Mouse (Mus musculus): ENCODE measurements around the gene Hsf5. TPM values are rescaled to one million over a fixed set of nuclear protein-coding genes. Genes with fewer than 3 reads are reported as not detected.

Hsf5 gene
- polyA plus RNA-seq, 1 experiment from 2014 or later, result 0.27 TPM

DNA sequence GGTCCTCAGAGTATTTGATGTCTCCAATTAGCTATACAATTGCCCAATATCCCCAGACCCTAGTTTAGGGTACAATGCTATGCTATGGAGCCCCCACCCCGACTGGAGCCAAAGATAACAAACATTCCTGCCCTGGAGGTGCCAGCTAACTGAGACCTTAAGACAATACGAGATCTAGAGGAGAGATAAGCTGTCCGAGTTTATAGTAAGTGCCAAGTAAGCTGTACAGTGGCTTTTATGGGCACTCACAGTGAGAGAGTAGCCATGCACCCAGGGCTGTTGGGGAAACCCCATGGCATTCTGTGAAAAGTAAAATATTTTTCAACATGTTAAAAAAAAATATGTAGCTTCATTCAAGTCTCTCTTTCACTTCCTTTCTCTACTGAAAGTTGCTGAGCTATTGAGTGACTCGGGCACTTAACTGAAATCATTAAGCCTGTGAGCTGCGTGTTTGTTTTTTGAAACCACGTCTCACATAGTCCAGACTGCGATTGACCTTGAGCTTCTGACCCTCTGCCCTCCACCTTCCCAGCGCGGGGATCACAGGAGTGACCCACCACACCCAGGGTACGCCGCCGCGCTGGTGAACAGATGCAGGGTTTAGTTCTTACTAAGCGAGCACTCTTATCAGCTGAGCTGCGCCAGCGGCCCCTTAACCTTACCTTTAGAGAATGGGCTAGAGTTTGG, 73.2 kb downstream of the Hsf5 start:
- H3K27ac ChIP-seq (replicated peaks; ENCODE audit: low read depth, low read length), result no peak overlapping the region

DNA sequence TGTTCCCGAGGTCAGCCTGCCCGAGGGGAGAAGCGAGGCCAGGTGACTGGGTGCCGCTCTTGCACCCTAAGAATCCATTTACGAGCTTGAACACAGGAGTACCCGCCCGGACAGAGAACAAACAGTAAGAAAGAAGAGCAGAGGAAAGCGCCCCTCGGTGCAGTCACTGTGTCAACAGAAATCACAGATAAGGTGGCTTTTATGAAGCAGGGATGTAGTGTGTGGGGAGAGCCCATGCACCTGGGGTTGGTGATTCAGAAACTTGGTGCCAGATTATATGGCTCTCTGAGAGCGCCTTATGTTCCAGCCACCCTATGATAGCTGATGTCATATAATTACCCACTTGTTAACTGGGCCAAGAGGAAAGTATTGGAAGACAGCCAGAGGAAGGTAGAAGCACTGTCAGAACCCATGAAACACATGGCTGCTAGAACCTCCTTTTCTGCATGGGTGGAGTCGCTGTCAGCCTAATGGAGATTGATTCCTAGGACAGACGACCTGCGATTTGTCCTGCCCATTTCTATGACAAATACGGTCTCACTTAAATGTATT, 80.2 kb downstream of the Hsf5 start:
- Histone ChIP-seq H3K27me3 (ENCODE audit: control insufficient read depth, insufficient read depth, low read length) (no peaks in the 10 kb centered on the region), H3K4me2 (ENCODE audit: low read depth, severe bottlenecking) (no peak overlapping the region), H3K36me3 (ENCODE audit: control insufficient read depth, insufficient read depth, low read length) (no peaks in the 10 kb centered on the region), H3K9me3 (ENCODE audit: control insufficient read depth, low read length) (no peaks in the 10 kb centered on the region), H3K27ac (replicated peaks; ENCODE audit: low read depth, low read length) (no peak overlapping the region), H3K9ac (ENCODE audit: low read length) (no peak overlapping the region), H3K4me1 (ENCODE audit: control insufficient read depth, insufficient read depth, low read length) (no peaks in the 10 kb centered on the region), H3K4me3 (ENCODE audit: low read depth, low read length) (no peak overlapping the region)
- no peak for ATAC-seq (ENCODE audit: insufficient number of reproducible peaks, low FRiP score, low TSS enrichment, low read depth)
- DNase-seq (ENCODE audit: low spot score), result no peak
- 60% methylated on average over 14 of the region's 14 CpGs for WGBS

More for the DNA sequence above, 73.2 kb downstream of the Hsf5 start:
- Histone ChIP-seq H3K9me3 (ENCODE audit: control insufficient read depth, low read length) (no peaks in the 10 kb centered on the region), H3K4me1 (ENCODE audit: control insufficient read depth, insufficient read depth, low read length) (peaks cover 3% of the 10 kb centered on the region; the same call in 1 of the 2 replicates), H3K36me3 (ENCODE audit: control insufficient read depth, insufficient read depth, low read length) (no peaks in the 10 kb centered on the region), H3K9ac (ENCODE audit: low read length) (no peak overlapping the region), H3K4me2 (ENCODE audit: low read depth, severe bottlenecking) (no peak overlapping the region), H3K27me3 (ENCODE audit: control insufficient read depth, insufficient read depth, low read length) (no peaks in the 10 kb centered on the region), H3K4me3 (ENCODE audit: low read depth, low read length) (no peak overlapping the region)
- 62% methylated on average over 16 of the region's 16 CpGs for WGBS
- ATAC-seq (ENCODE audit: insufficient number of reproducible peaks, low FRiP score, low TSS enrichment, low read depth), result no peak
- no peak for DNase-seq (ENCODE audit: low spot score)

DNA sequence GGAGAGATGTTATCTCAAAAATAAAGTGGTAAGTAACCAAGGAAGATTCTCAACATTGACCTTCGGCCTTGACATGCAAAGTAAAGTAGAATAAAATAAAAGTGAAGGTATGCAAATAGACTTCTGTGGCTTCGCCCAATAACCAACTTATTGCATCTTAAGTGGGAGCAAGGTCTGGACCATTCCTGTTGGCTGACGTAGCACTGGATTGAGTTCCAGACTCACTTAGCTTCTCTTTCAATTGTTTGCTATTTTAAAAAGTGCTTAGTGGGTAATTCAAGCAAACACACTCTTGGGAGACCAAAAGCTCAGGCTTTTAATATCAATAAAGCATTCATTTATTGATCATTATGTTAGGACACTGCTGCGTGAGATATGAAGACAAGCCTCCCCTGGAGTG, 81.2 kb downstream of the Hsf5 start:
- ATAC-seq (ENCODE audit: insufficient number of reproducible peaks, low FRiP score, low TSS enrichment, low read depth) (no peak), DNase-seq (ENCODE audit: low spot score) (no peak)
- no peak overlapping the region for H3K4me3 ChIP-seq (ENCODE audit: low read depth, low read length)
- no peak overlapping the region for H3K4me2 ChIP-seq (ENCODE audit: low read depth, severe bottlenecking)
- no peaks in the 10 kb centered on the region for H3K9me3 ChIP-seq (ENCODE audit: control insufficient read depth, low read length)
- H3K27me3 ChIP-seq (ENCODE audit: control insufficient read depth, insufficient read depth, low read length), result no peaks in the 10 kb centered on the region
- no peak overlapping the region for H3K9ac ChIP-seq (ENCODE audit: low read length)
- no peak overlapping the region for H3K27ac ChIP-seq (replicated peaks; ENCODE audit: low read depth, low read length)
- WGBS, result 89% methylated on average over 4 of the region's 4 CpGs
- H3K4me1 ChIP-seq (ENCODE audit: control insufficient read depth, insufficient read depth, low read length), result no peaks in the 10 kb centered on the region
- H3K36me3 ChIP-seq (ENCODE audit: control insufficient read depth, insufficient read depth, low read length), result no peaks in the 10 kb centered on the region

DNA sequence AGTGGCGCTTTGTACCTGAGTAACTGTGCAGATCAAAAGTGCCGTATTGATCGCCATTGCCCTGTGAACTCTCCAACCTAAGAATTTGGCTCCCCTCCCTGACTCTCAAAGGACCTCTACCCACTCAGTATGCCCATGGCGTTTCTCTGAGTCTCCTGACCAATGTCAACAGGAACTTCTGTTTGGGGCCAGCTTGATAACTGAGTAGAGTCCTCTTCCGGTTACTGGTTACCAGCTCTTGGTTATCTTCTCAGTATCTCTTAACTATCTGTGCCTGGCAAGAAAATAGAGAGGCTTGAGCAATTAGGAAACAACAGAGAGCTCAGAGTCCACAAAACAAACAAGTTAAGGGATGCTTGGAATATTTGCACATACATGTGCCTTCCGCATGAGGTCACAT, 84.1 kb downstream of the Hsf5 start:
- no peaks in the 10 kb centered on the region for H3K4me1 ChIP-seq (ENCODE audit: control insufficient read depth, insufficient read depth, low read length)
- H3K27ac ChIP-seq (replicated peaks; ENCODE audit: low read depth, low read length), result no peak overlapping the region
- 88% methylated on average over 6 of the region's 6 CpGs for WGBS
- ATAC-seq (ENCODE audit: insufficient number of reproducible peaks, low FRiP score, low TSS enrichment, low read depth), result no peak
- H3K4me3 ChIP-seq (ENCODE audit: low read depth, low read length), result no peak overlapping the region
- H3K9me3 ChIP-seq (ENCODE audit: control insufficient read depth, low read length), result no peaks in the 10 kb centered on the region
- H3K4me2 ChIP-seq (ENCODE audit: low read depth, severe bottlenecking), result no peak overlapping the region
- no peaks in the 10 kb centered on the region for H3K36me3 ChIP-seq (ENCODE audit: control insufficient read depth, insufficient read depth, low read length)
- H3K27me3 ChIP-seq (ENCODE audit: control insufficient read depth, insufficient read depth, low read length), result no peaks in the 10 kb centered on the region
- no peak for DNase-seq (ENCODE audit: low spot score)
- H3K9ac ChIP-seq (ENCODE audit: low read length), result no peak overlapping the region

DNA sequence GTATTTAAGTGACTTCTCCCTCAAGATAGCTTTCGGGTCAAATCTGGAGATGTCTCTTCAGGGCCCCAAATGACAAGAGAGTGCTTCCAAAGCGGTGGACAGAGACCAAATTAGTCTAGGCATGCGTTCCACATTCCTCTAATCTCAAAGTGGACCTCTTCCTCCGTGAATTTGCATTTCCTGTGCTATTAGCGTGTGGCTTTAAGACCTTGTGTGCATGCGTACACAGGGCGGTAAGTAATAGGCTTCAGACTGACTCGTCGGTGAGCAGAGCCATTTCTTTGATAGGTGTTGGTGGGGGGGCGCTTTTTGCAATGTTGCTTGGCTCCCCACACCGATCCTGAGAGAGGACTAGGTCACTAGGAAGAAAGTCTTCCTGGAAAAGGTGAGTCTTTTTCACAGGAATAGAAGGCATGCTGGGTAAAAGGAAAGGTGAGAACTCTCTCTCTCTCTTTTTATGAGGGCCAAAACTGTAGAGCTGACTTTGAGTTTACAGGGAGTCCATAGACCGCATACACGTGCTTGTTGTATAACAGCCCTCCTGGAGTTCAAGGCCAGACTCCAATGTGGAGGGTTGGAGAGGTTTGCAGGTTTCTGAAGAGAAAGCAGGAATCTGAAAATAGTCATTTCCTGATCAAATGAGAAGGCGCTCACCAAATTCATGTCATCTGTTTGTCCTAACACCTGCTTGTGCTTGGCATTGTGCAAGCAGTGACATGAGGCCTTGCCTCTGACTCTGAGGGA, 85.1 kb downstream of the Hsf5 start:
- Histone ChIP-seq H3K4me2 (ENCODE audit: low read depth, severe bottlenecking) (no peak overlapping the region), H3K36me3 (ENCODE audit: control insufficient read depth, insufficient read depth, low read length) (no peaks in the 10 kb centered on the region), H3K9me3 (ENCODE audit: control insufficient read depth, low read length) (no peaks in the 10 kb centered on the region), H3K27ac (replicated peaks; ENCODE audit: low read depth, low read length) (no peak overlapping the region), H3K4me3 (ENCODE audit: low read depth, low read length) (no peak overlapping the region), H3K9ac (ENCODE audit: low read length) (no peak overlapping the region), H3K27me3 (ENCODE audit: control insufficient read depth, insufficient read depth, low read length) (no peaks in the 10 kb centered on the region), H3K4me1 (ENCODE audit: control insufficient read depth, insufficient read depth, low read length) (no peaks in the 10 kb centered on the region)
- ATAC-seq (ENCODE audit: insufficient number of reproducible peaks, low FRiP score, low TSS enrichment, low read depth), result no peak
- 83% methylated on average over 14 of the region's 14 CpGs for WGBS
- no peak for DNase-seq (ENCODE audit: low spot score)

DNA sequence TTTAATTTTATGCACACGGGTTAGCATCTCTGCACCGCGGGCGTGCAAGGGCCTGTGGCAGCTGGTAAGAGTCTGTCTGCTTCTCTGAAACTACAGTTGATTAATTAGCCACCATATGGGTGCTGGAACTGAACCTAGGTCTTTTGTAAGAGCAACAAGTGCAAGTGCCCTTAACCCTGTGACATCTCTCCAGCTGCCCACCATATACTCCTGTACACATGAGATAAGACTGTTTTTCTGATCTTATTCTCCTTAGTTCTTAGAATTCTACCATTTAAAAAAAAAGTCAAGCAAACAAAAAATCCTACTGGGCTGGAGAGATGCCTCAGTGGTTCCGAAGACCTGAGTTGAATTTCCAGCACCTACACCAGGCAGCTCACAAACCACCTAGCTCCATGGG, 86.7 kb downstream of the Hsf5 start:
- Histone ChIP-seq H3K9ac (ENCODE audit: low read length) (no peak overlapping the region), H3K9me3 (ENCODE audit: control insufficient read depth, low read length) (no peaks in the 10 kb centered on the region), H3K4me1 (ENCODE audit: control insufficient read depth, insufficient read depth, low read length) (no peaks in the 10 kb centered on the region), H3K27ac (replicated peaks; ENCODE audit: low read depth, low read length) (no peak overlapping the region), H3K27me3 (ENCODE audit: control insufficient read depth, insufficient read depth, low read length) (no peaks in the 10 kb centered on the region), H3K36me3 (ENCODE audit: control insufficient read depth, insufficient read depth, low read length) (no peaks in the 10 kb centered on the region), H3K4me2 (ENCODE audit: low read depth, severe bottlenecking) (no peak overlapping the region), H3K4me3 (ENCODE audit: low read depth, low read length) (no peak overlapping the region)
- DNase-seq (ENCODE audit: low spot score), result no peak
- WGBS, result 90% methylated on average over 5 of the region's 5 CpGs
- ATAC-seq (ENCODE audit: insufficient number of reproducible peaks, low FRiP score, low TSS enrichment, low read depth), result no peak

DNA sequence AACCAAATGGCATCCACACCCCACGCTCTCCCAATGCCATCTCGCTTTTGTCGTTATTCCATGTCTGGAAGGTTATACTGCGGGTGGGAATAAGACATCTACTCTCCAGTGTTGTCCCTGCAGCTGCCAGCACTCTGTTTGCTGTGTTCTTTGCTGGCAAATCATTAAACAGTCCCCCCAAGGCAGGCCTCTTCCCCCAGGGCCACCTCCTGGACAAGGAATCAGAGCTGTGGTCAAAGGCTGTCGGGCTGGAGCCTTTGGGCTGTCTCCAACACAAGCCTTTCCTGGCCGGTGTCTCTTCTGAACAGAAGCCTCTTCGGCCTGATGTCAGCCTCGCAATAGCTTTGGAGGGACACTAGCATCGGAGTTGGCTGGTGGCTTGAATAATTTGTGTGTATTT, 87.3 kb downstream of the Hsf5 start:
- Histone ChIP-seq H3K9me3 (ENCODE audit: control insufficient read depth, low read length) (no peaks in the 10 kb centered on the region), H3K36me3 (ENCODE audit: control insufficient read depth, insufficient read depth, low read length) (no peaks in the 10 kb centered on the region), H3K4me2 (ENCODE audit: low read depth, severe bottlenecking) (no peak overlapping the region), H3K27ac (replicated peaks; ENCODE audit: low read depth, low read length) (no peak overlapping the region), H3K4me3 (ENCODE audit: low read depth, low read length) (no peak overlapping the region), H3K4me1 (ENCODE audit: control insufficient read depth, insufficient read depth, low read length) (no peaks in the 10 kb centered on the region), H3K9ac (ENCODE audit: low read length) (no peak overlapping the region), H3K27me3 (ENCODE audit: control insufficient read depth, insufficient read depth, low read length) (no peaks in the 10 kb centered on the region)
- 86% methylated on average over 9 of the region's 9 CpGs for WGBS
- ATAC-seq (ENCODE audit: insufficient number of reproducible peaks, low FRiP score, low TSS enrichment, low read depth), result no peak
- DNase-seq (ENCODE audit: low spot score), result no peak

DNA sequence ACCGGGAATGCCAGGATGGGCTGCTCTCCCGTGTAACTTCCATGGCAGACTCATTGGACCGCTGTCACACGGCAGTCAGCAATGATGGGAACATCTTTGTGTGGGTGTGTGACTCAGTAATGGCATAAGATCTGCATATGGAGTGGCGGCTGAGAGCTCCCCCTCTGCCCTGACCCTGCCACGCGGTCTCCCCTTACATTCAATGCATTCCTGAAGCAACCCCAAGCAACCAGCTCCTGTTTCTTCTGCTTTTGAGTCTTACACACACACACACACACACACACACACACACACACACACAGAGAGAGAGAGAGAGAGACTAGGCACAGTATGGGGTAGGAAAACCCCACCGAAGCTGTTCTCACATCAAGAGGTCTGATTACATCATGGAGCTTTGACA, 90.6 kb downstream of the Hsf5 start:
- Histone ChIP-seq H3K4me2 (ENCODE audit: low read depth, severe bottlenecking) (no peak overlapping the region), H3K27me3 (ENCODE audit: control insufficient read depth, insufficient read depth, low read length) (no peaks in the 10 kb centered on the region), H3K4me1 (ENCODE audit: control insufficient read depth, insufficient read depth, low read length) (peaks cover 8% of the 10 kb centered on the region; the same call in 1 of the 2 replicates), H3K36me3 (ENCODE audit: control insufficient read depth, insufficient read depth, low read length) (no peaks in the 10 kb centered on the region), H3K4me3 (ENCODE audit: low read depth, low read length) (no peak overlapping the region), H3K9ac (ENCODE audit: low read length) (no peak overlapping the region), H3K9me3 (ENCODE audit: control insufficient read depth, low read length) (no peaks in the 10 kb centered on the region), H3K27ac (replicated peaks; ENCODE audit: low read depth, low read length) (no peak overlapping the region)
- DNase-seq (ENCODE audit: low spot score), result no peak
- no peak for ATAC-seq (ENCODE audit: insufficient number of reproducible peaks, low FRiP score, low TSS enrichment, low read depth)
- WGBS, result 64% methylated on average over 8 of the region's 8 CpGs

All from limb, embryonic 11.5 days (tissue).